In genomic region chr12:21128930-21129869, GRCm38 (mm10) we compare ENCODE assay signal across 9 mouse cellular contexts.
DNase-seq lines count a peak whose midpoint lies in the region; ATAC-seq and TF ChIP-seq lines count a peak whose summit lies in the region.
"Had no signal": no experiment of that assay in that cellular context is flagged by ENCODE, and none has a peak within 500 bp of the region (broad histone marks: within the 10 kb centered on the region; RNA-seq: fewer than 3 reads in every experiment).

No protein-coding gene starts in this region.

- H3K4me2 ChIP-seq in lung, embryonic 15.5 days = no peak overlapping the region

- H3K9ac ChIP-seq in heart, adult 2 months (ENCODE audit: low read depth, low read length) = no peak overlapping the region
- H3K9ac ChIP-seq in lung, embryonic 15.5 days = no peak overlapping the region

- TF ChIP-seq EP300 in heart, adult 2 months (IDR thresholded peaks at IDR 0.05; ENCODE audit: insufficient read depth, low read depth, low read length) = no peak

- ATAC-seq in lung, embryonic 15.5 days (ENCODE audit: borderline replicate concordance, extremely low read depth, low FRiP score, low TSS enrichment) = no peak; the same call in 1 of the 2 replicates
- ATAC-seq: hindbrain, postnatal 0 days had no signal

- peak; percentile 24 to 28 for DNase-seq in heart, adult 2 months
- DNase-seq in heart, postnatal 14 days = no peak
- DNase-seq in spleen, adult 12 weeks (ENCODE audit: low spot score) = peak; percentile 53
- DNase-seq in spleen, postnatal 14 days (ENCODE audit: low spot score in 2 of 2) = no peak
- no peak for DNase-seq in urinary bladder, adult 2 months (ENCODE audit: low spot score)
- DNase-seq in spleen, adult 18-20 months = no peak
- no peak for DNase-seq in layer of hippocampus, postnatal 36 days

- H3K9me3 ChIP-seq in lung, embryonic 15.5 days = no peaks in the 10 kb centered on the region

- no peak overlapping the region for H3K4me3 ChIP-seq in heart, adult 2 months
- no peak overlapping the region for H3K4me3 ChIP-seq in lung, embryonic 15.5 days

- no peak for TF ChIP-seq CTCF in heart, adult 2 months (IDR thresholded peaks at IDR 0.05)

- H3K79me2 ChIP-seq in heart, adult 2 months (replicated peaks; ENCODE audit: control insufficient read depth, insufficient read depth, low read length) = peaks cover 9% of the 10 kb centered on the region

- WGBS in heart, adult 2 months = 49% methylated on average over 9 of the region's 9 CpGs
- WGBS in lung, embryonic 15.5 days = 65% methylated on average over 9 of the region's 9 CpGs

- peak overlapping the region; percentile 38; the same call in 1 of the 2 replicates for H3K27ac ChIP-seq in heart, adult 2 months
- H3K27ac ChIP-seq in lung, embryonic 15.5 days = peak overlapping the region; percentile 41
- H3K27ac ChIP-seq: hindbrain, postnatal 0 days had no signal

- H3K4me1 ChIP-seq in heart, adult 2 months (ENCODE audit: control insufficient read depth, insufficient read depth, low read length) = peaks cover 50% of the 10 kb centered on the region
- H3K4me1 ChIP-seq in lung, embryonic 15.5 days = peaks cover 36% of the 10 kb centered on the region

- TF ChIP-seq POLR2A in heart, adult 2 months (IDR thresholded peaks at IDR 0.05; ENCODE audit: insufficient read depth, low read depth, low read length) = no peak

- H3K36me3 ChIP-seq in heart, adult 2 months (ENCODE audit: control insufficient read depth, insufficient read depth, low read length) = no peaks in the 10 kb centered on the region
- H3K36me3 ChIP-seq in lung, embryonic 15.5 days = no peaks in the 10 kb centered on the region

- H3K27me3 ChIP-seq in heart, adult 2 months (ENCODE audit: control insufficient read depth, insufficient read depth, low read length) = no peaks in the 10 kb centered on the region
- no peaks in the 10 kb centered on the region for H3K27me3 ChIP-seq in lung, embryonic 15.5 days

- intact Hi-C loops in heart, adult 2 months (cut with DNase I) = no loop called here
- intact Hi-C loops in heart, postnatal 14 days (cut with DNase I) = no loop called here

Comparison
In these comparisons a context has a peak if more than half of its experiments do, and no peak if none do; other contexts are left out.
1. DNase-seq: peak in heart, adult 2 months (2 of 2) and spleen, adult 12 weeks (single experiment); none in heart, postnatal 14 days (0 of 2), spleen, postnatal 14 days (0 of 2), urinary bladder, adult 2 months (single experiment), spleen, adult 18-20 months (0 of 2) and layer of hippocampus, postnatal 36 days (0 of 2).